Mouse (Mus musculus) embryonic fibroblast, embryonic 13.5 days (primary cell): ENCODE measurements around the gene Kif3a.

Experiments
- CTCF ChIP-seq: IDR thresholded peaks from 2 replicates; pipeline ENCODE4 v1.5.1; 2011; ENCODE audit warnings: mild to moderate bottlenecking, control low read depth, low read length, moderate library complexity, borderline replicate concordance; ENCODE audit not compliant: insufficient read depth
- POLR2A ChIP-seq: IDR thresholded peaks from 2 replicates; pipeline ENCODE4 v1.6.1; 2011; ENCODE audit warnings: low read depth, mild to moderate bottlenecking, control low read depth, low read length, moderate library complexity

DNA sequence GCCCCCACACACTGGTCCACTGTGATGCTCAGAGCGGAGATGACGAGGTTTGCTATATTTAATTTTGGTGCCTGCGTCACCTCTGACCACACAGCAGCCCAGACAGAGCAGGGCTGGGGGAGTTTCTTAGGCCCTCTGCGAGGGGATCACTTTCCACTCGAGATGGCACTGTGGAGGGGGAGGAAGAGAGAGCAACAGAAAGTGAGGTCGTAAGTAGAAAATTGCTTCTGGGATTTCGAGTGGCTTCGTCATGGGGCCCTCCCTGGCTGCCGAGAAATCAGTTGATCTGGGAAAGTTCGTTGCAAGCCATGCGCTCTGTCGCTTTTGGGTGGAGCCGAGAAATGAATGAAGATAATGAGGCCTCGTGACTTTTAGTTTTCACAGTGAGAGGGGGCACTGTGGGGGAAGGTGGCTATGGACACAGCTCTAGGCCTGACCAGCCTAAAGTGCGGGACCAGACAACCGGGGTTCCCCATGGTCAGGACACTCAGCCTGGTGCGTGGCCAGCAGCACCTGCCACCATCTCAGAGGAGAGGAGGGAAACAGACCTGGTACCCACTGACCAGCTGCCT, 59.7 kb downstream of the Kif3a start:
- TF ChIP-seq CTCF (no peak), POLR2A (no peak)
